8 mouse cellular contexts compared by ENCODE assay signal in genomic region chr12:98746131-98746530, GRCm38 (mm10). TPM values are rescaled to one million over a fixed set of nuclear protein-coding genes. Genes with fewer than 3 reads are reported as not detected.
A peak's percentile ranks its signal among the peaks of the same experiment; 100 is the strongest.
DNase-seq lines count a peak whose midpoint lies in the region; ATAC-seq and TF ChIP-seq lines count a peak whose summit lies in the region.

No protein-coding gene starts in this region.

- 0 out of 2 replicates have a peak, but pooled peaks cover 6% of the 10 kb centered on the region for H3K36me3 ChIP-seq in forebrain, embryonic 14.5 days (ENCODE audit: control insufficient read depth, insufficient read depth, low read length)
- peaks cover 7% of the 10 kb centered on the region; the same call in 1 of the 2 replicates for H3K36me3 ChIP-seq in limb, embryonic 12.5 days
- no peaks in the 10 kb centered on the region for H3K36me3 ChIP-seq in midbrain, embryonic 12.5 days
- peaks cover 1% of the 10 kb centered on the region; the same call in 1 of the 2 replicates for H3K36me3 ChIP-seq in stomach, embryonic 14.5 days (ENCODE audit: control insufficient read depth, insufficient read depth, low read length)

- H3K27ac ChIP-seq in bone marrow, adult 2 months (ENCODE audit: control insufficient read depth, insufficient read depth, low read depth, low read length, poor library complexity): no peak overlapping the region
- H3K27ac ChIP-seq in forebrain, embryonic 14.5 days (ENCODE audit: low read depth, low read length): no peak overlapping the region
- no peak overlapping the region for H3K27ac ChIP-seq in limb, embryonic 12.5 days
- H3K27ac ChIP-seq in midbrain, embryonic 12.5 days (replicated peaks): no peak overlapping the region
- H3K27ac ChIP-seq in stomach, embryonic 14.5 days (ENCODE audit: low read length): no peak overlapping the region

- H3K27me3 ChIP-seq in forebrain, embryonic 14.5 days (replicated peaks; ENCODE audit: control insufficient read depth, insufficient read depth, low read length): no peaks in the 10 kb centered on the region
- peaks cover under 1% of the 10 kb centered on the region; the same call in 1 of the 2 replicates for H3K27me3 ChIP-seq in limb, embryonic 12.5 days
- H3K27me3 ChIP-seq in midbrain, embryonic 12.5 days: no peaks in the 10 kb centered on the region
- H3K27me3 ChIP-seq in stomach, embryonic 14.5 days (ENCODE audit: control insufficient read depth, insufficient read depth, low read length): no peaks in the 10 kb centered on the region

- peak; percentile 70 for TF ChIP-seq CTCF in bone marrow, adult 2 months (IDR thresholded peaks at IDR 0.05; ENCODE audit: control insufficient read depth, insufficient read depth, low read length)

- peak overlapping the region; percentile 5 for H3K4me3 ChIP-seq in bone marrow, adult 2 months (replicated peaks; ENCODE audit: control insufficient read depth, low read depth, low read length)
- no peak overlapping the region for H3K4me3 ChIP-seq in forebrain, embryonic 14.5 days (ENCODE audit: low read depth, low read length)
- H3K4me3 ChIP-seq in limb, embryonic 12.5 days (replicated peaks): no peak overlapping the region
- H3K4me3 ChIP-seq in midbrain, embryonic 12.5 days: no peak overlapping the region
- no peak overlapping the region for H3K4me3 ChIP-seq in stomach, embryonic 14.5 days (ENCODE audit: low read depth, low read length)

- H3K9ac ChIP-seq in forebrain, embryonic 14.5 days (ENCODE audit: low read length): no peak overlapping the region
- H3K9ac ChIP-seq in limb, embryonic 12.5 days (replicated peaks): no peak overlapping the region
- no peak overlapping the region for H3K9ac ChIP-seq in midbrain, embryonic 12.5 days (replicated peaks)
- H3K9ac ChIP-seq in stomach, embryonic 14.5 days (replicated peaks; ENCODE audit: low read depth, low read length): no peak overlapping the region

- H3K4me2 ChIP-seq in forebrain, embryonic 14.5 days (ENCODE audit: low read length): no peak overlapping the region
- no peak overlapping the region for H3K4me2 ChIP-seq in limb, embryonic 12.5 days
- no peak overlapping the region for H3K4me2 ChIP-seq in midbrain, embryonic 12.5 days (replicated peaks)
- H3K4me2 ChIP-seq in stomach, embryonic 14.5 days (replicated peaks; ENCODE audit: low read depth, low read length): no peak overlapping the region

- 30% methylated on average over 2 of the region's 2 CpGs for WGBS in bone marrow, adult 2 months
- WGBS in forebrain, embryonic 14.5 days: 16% methylated on average over 2 of the region's 2 CpGs
- WGBS in limb, embryonic 12.5 days: 19% methylated on average over 2 of the region's 2 CpGs
- 17% methylated on average over 2 of the region's 2 CpGs for WGBS in midbrain, embryonic 12.5 days
- WGBS in stomach, embryonic 14.5 days: 13% methylated on average over 2 of the region's 2 CpGs

- no peaks in the 10 kb centered on the region; the same call in 1 of the 2 replicates for H3K4me1 ChIP-seq in bone marrow, adult 2 months (ENCODE audit: control insufficient read depth, insufficient read depth, low read length)
- H3K4me1 ChIP-seq in forebrain, embryonic 14.5 days (ENCODE audit: control insufficient read depth, insufficient read depth, low read length): peaks cover 14% of the 10 kb centered on the region
- peaks cover 11% of the 10 kb centered on the region for H3K4me1 ChIP-seq in limb, embryonic 12.5 days (replicated peaks)
- peaks cover 24% of the 10 kb centered on the region for H3K4me1 ChIP-seq in midbrain, embryonic 12.5 days
- peaks cover 17% of the 10 kb centered on the region for H3K4me1 ChIP-seq in stomach, embryonic 14.5 days (ENCODE audit: control insufficient read depth, insufficient read depth, low read length)

- peak; percentile 30 for ATAC-seq in forebrain, embryonic 14.5 days
- peak; percentile 85 to 87 for ATAC-seq in hematopoietic stem cell, adult 5-6 weeks (replicated peaks in 1 of 2; ENCODE audit: insufficient read depth in 1 of 2, low FRiP score in 2 of 2, low TSS enrichment in 1 of 2, low read depth in 1 of 2, poor library complexity in 2 of 2, severe bottlenecking in 2 of 2)
- peak; percentile 56 for ATAC-seq in limb, embryonic 12.5 days (ENCODE audit: insufficient number of reproducible peaks, insufficient read depth, low FRiP score, low TSS enrichment, low read depth)
- ATAC-seq in midbrain, embryonic 12.5 days (ENCODE audit: low FRiP score, low read depth): peak; percentile 35
- peak; percentile 16; the same call in 1 of the 2 replicates for ATAC-seq in stomach, embryonic 14.5 days (ENCODE audit: insufficient number of reproducible peaks, insufficient read depth, low FRiP score, low read depth)

- no peak for TF ChIP-seq POLR2A in bone marrow, adult 2 months (IDR thresholded peaks at IDR 0.05; ENCODE audit: borderline replicate concordance, control insufficient read depth, low read depth, low read length)

- H3K9me3 ChIP-seq in forebrain, embryonic 14.5 days (replicated peaks; ENCODE audit: control insufficient read depth, low read length): no peaks in the 10 kb centered on the region
- no peaks in the 10 kb centered on the region for H3K9me3 ChIP-seq in limb, embryonic 12.5 days
- no peaks in the 10 kb centered on the region for H3K9me3 ChIP-seq in midbrain, embryonic 12.5 days
- no peaks in the 10 kb centered on the region for H3K9me3 ChIP-seq in stomach, embryonic 14.5 days (ENCODE audit: control insufficient read depth, low read depth, low read length)

- DNase-seq in layer of hippocampus, adult 11-12 months (ENCODE audit: low spot score): peak; percentile 54
- no peak for DNase-seq in layer of hippocampus, postnatal 36 days
- DNase-seq in forebrain, embryonic 14.5 days (ENCODE audit: low spot score): peak; percentile 34

RNA-seq across cellular contexts. Expression of gene Zc3h14, which starts 0.6 kb away (rescaled TPM):
- 10 to 100 TPM; 95.1 to 97.3 TPM for total RNA-seq in layer of hippocampus, postnatal 36 days (2021)
- 34.7 and 60.3 TPM in 2 replicates for polyA plus RNA-seq in bone marrow, adult 2 months (2011; ENCODE audit: insufficient read depth, insufficient read length, low replicate concordance, missing spikeins)
- polyA plus RNA-seq in forebrain, embryonic 14.5 days (2014; fragmentation: Nextera tagmentation; extraction: Ambion mirVana): 126 and 131 TPM in 2 replicates
- 134 and 162 TPM in 2 replicates for total RNA-seq in hematopoietic stem cell, adult 5-6 weeks (2017)
- 152 and 160 TPM in 2 replicates for polyA plus RNA-seq in limb, embryonic 12.5 days (2016; fragmentation: Nextera tagmentation; extraction: Ambion mirVana)
- polyA plus RNA-seq in midbrain, embryonic 12.5 days (2016; fragmentation: Nextera tagmentation; extraction: Ambion mirVana): 157 and 161 TPM in 2 replicates
- polyA plus RNA-seq in stomach, embryonic 14.5 days (2014; fragmentation: Nextera tagmentation; extraction: Ambion mirVana): 137 and 144 TPM in 2 replicates

RNA-seq across cellular contexts. Expression of gene Ptpn21, which starts 8.9 kb away (rescaled TPM):
- 1 to 10 TPM; 5.2 to 9.6 TPM for total RNA-seq in layer of hippocampus, postnatal 36 days (2021)
- 1.7 and 2.2 TPM in 2 replicates for polyA plus RNA-seq in bone marrow, adult 2 months (2011; ENCODE audit: insufficient read depth, insufficient read length, low replicate concordance, missing spikeins)
- 3.2 and 4.8 TPM in 2 replicates for polyA plus RNA-seq in forebrain, embryonic 14.5 days (2014; fragmentation: Nextera tagmentation; extraction: Ambion mirVana)
- total RNA-seq in hematopoietic stem cell, adult 5-6 weeks (2017): 6.1 and 7.4 TPM in 2 replicates
- polyA plus RNA-seq in limb, embryonic 12.5 days (2016; fragmentation: Nextera tagmentation; extraction: Ambion mirVana): 6.9 and 7.2 TPM in 2 replicates
- polyA plus RNA-seq in midbrain, embryonic 12.5 days (2016; fragmentation: Nextera tagmentation; extraction: Ambion mirVana): 9.3 and 9.8 TPM in 2 replicates
- polyA plus RNA-seq in stomach, embryonic 14.5 days (2014; fragmentation: Nextera tagmentation; extraction: Ambion mirVana): 11.9 and 12.2 TPM in 2 replicates

Comparison
In these comparisons a context has a peak if more than half of its experiments do, and no peak if none do; other contexts are left out.
1. DNase-seq: peak in layer of hippocampus, adult 11-12 months (single experiment) and forebrain, embryonic 14.5 days (single experiment); none in layer of hippocampus, postnatal 36 days (0 of 2).
2. ATAC-seq: peak in every context shown above with its lines; median percentile 86 in hematopoietic stem cell, adult 5-6 weeks; 56 in limb, embryonic 12.5 days; 35 in midbrain, embryonic 12.5 days; 30 in forebrain, embryonic 14.5 days; 16 in stomach, embryonic 14.5 days.